Mouse (Mus musculus): ENCODE results near the gene Vps8.

- TF ChIP-seq EP300 (optimal IDR thresholded peaks at IDR 0.05) (no peak), CTCF (IDR thresholded peaks at IDR 0.05; ENCODE audit: low read depth) (no peak)
These were observed 41.4 kb upstream of the Vps8 start for GRCm38 (mm10) chr16:21381469-21381868.

All from stomach, postnatal 0 days (tissue).